Mouse (Mus musculus): ENCODE data around the gene Foxd3.
"Not testable (repeated sequence)": the region's sequence is repeated elsewhere in the genome, so short reads cannot be mapped to it uniquely, and the experiment has no call there.

The Foxd3 gene

GRCm38 (mm10) chr4:99655937-99656604 lies at the start of gene Foxd3:
Gene Foxd3 (plus strand): TSS chr4:99656299.
- no peak for DNase-seq (ENCODE audit: low read depth)

GRCm38 (mm10) chr4:99612156-99612555 lies 43.9 kb upstream of the Foxd3 start:
- DNase-seq (ENCODE audit: low read depth): no peak

DNA sequence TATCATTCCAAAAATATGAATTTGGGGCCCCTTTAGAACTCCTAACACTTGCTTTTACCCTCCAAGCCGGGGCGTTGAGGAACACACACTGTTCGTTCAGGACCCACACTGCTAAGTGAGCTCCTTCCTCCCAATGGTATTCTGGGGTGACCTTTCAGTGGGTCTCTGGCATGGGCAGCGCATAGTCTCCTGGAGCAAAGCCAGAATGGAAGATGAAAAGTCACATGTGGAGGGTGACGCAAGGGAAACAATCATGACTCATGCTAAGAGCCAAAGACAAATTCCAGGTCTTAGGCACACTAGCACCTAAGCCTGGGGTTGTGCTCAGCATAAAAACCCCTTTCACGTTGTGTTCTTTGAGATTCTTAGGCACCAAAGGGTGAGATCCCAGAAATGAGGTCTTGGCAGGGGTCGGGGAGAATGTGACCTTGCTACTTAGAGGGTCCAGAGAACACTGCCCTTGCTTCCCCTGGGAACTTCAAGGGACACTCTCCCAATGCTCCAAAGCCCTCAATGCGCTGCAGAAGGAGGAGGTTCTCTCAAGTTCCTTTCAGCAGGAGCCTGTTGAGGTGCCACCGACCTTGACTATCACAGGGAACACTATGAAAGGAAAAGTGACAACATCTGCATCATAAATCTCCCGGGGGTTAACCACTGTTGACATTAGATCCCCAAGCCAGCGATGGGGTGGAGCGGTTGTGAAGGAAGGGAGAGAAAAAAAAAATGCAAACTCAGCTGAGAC lies 43.3 kb upstream of the Foxd3 start:
- DNase-seq (ENCODE audit: low read depth): no peak

- no peak for DNase-seq (ENCODE audit: low read depth)
Measured at GRCm38 (mm10) chr4:99626047-99626844, 29.9 kb upstream of the Foxd3 start.

DNA sequence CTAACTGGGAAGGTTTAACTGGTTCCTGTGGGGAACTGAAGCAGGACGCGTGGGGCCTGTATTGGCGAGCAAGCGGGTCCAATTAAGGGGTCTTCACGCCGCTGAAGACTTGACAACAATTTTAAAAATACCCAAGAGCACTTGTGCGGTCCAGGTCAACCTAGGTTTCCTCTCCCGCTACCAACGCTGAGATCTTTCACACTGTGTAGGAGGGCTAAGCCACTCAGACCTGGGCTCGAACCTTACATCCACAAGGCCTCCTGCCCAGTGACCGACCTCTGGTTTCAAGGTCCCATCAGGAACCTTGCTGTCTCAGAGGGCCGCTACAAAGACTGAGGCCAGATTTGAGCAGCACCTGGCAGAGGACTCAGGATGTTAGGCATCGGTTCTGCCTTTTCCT lies 29.0 kb upstream of the Foxd3 start:
- no peak for DNase-seq (ENCODE audit: low read depth)

- no peak for DNase-seq (ENCODE audit: low read depth)
Measured at GRCm38 (mm10) chr4:99636038-99636437, 20.1 kb upstream of the Foxd3 start.

GRCm38 (mm10) chr4:99636711-99637110 lies 19.4 kb upstream of the Foxd3 start:
- DNase-seq (ENCODE audit: low read depth): no peak

- DNase-seq (ENCODE audit: low read depth): not testable (repeated sequence)
Measured at GRCm38 (mm10) chr4:99640619-99641018, 15.5 kb upstream of the Foxd3 start.

DNA sequence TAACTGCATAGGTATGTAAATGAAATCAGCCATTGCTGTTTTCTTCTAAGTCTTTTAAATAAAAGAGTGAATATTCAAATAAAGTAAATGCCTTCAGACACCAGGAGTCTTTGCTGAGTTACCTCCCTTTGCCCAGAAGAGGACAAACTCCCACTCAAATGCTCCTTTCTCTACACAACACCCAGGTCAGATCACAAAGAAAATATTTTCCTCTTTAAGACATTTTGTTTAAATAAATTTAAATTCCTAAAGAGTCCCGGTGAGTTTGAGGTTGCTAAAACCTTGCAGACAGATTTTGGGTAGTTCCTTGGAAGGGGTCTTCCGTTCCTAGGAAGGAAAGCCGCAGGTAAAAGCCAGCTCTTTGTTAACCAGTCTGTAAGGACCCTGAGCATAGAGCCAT lies 14.2 kb upstream of the Foxd3 start:
- no peak for DNase-seq (ENCODE audit: low read depth)

DNA sequence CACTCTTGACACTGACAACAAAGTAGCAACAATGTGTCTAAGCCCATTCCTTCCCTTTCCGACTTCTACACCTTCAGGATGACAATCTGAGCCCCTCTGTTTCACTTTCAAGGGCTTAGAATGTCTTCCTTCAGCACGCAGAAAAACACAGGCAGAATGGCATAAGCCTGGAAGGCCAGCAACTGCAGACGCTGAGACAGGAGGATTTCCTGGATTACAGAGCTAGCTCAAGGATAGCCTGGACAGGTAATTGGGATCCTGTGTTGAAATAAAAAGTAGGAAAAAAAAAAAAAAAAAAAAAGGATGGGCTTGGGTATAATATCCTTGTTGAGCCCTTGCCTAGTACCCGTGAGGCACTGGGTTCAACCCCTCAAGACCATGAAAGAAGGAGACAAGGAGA lies 10.5 kb upstream of the Foxd3 start:
- DNase-seq (ENCODE audit: low read depth): no peak

DNA sequence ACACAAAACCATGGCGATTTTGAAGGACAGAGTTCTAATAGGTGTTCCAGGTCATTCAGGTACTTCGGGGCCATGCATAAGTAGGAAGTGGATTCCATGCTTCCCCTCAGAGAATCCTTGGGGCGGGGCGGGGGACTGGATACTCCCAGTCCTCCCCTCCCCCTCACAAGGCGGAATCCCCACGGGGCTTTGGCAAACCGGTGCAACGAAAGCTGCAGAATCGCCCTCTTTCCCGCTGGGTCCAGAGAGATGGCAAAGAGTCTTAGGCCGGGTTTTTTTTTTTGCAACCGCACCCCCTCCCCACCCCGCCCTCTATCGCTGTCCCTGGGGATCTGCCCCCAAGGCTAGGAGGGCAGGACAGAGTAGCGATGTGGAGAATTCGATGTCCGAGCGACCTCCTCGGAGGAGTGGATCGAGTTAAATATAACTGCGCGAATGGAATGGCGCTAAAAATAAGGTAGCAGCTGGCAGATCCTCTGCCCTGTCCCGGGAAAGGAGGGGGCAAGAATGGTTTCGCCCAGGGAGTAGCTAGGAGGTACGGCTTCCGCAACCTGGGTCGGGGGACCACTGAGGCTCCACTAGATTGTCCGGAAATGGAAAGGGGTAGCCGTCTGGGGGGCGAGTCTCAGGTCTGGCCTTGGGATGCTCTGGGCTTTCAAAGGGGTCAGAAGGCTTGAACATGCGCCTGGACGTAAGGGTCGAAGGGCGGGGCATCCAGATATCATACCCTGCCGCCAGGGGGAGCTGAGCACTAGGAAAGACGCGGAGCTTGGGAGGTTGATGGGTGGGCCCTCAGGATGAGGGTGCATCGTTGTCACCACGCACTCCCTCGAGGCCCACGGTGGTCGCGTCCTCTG lies 5.8 kb upstream of the Foxd3 start:
- no peak for DNase-seq (ENCODE audit: low read depth)

- no peak for DNase-seq (ENCODE audit: low read depth)
Measured at GRCm38 (mm10) chr4:99650945-99651690, 5.0 kb upstream of the Foxd3 start.

DNA sequence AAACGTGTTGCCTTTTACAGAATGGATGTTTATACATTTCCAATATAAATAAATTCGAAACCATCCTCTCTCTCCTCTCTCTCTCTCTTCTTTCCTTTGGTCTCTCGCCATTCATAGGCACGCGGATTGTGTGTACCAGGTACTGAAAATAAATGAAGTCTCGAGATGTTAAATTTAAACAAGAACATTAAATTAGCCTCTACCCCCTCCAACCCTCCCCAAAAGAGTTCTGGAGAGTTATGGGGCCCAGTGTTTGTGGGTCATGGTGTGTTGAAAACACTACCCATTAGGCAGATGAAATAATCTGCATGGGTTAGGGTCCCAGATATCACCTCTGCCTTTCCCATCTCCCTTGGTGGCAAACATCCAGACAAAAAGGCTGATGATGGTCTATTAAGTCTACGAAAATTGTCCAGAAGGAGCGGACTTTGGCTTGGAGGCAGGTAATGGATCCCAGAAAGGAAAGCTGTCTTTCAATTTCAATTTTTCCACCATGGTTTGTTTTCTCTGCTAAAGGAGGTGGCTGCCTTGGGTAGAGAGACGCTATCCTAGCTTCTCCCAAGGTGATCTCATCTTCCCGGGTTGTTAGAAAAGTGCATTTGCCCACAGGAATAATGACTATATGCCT lies 4.2 kb upstream of the Foxd3 start:
- DNase-seq (ENCODE audit: low read depth): no peak

GRCm38 (mm10) chr4:99652576-99653210 lies 3.4 kb upstream of the Foxd3 start:
- no peak for DNase-seq (ENCODE audit: low read depth)

DNA sequence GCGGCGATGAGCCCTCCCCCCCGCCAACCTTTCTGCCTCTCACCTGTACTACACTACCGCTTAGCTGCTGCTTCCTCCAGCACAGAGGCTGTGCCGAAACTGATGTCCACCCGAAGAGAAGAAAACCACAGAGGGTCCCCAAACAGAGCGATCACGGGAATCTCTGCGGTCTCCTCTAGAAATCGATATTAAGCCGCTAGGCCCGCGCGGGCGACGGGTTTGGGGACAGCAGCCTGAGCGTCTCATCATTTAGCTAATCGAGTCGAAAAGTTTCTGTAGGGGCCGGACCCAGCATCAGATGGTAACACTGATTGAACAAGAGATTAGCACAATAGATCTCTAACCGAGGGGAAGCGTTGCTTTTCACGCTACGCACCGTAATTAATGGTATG lies 2.9 kb upstream of the Foxd3 start:
- DNase-seq (ENCODE audit: low read depth): no peak

GRCm38 (mm10) chr4:99653608-99654221 lies 2.4 kb upstream of the Foxd3 start:
- no peak for DNase-seq (ENCODE audit: low read depth)

DNA sequence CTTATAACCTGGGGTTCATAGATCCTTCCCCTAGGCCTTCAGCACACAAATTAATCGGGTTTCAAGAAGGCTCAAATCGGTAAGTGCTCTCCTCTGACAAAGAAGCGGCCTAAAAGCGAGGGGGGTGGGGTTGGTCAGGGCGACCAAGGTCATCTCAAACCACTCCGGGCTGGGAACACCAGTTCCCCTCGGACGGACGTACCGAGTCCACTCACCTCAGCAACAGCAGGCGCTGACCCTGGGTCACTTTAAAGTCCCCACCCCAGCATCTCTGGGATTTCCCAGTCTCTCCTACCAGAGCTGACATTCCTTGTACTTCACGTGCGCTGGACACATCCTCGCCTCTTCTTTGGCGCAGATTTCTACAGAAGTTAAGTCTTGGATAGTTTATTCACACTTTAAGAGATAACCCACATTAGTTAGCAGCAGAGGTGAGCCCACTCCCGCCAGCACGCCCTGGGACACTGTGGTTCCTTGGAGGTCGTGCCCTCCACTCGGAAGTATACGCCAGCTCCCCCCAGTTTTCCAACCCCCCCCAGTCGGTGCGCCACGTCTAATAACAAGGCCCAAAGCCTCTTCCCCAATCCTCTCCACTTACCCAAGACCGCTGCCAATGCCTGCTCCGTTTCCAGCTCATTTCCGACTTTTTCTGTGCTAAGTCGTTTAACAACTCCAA lies 1.3 kb upstream of the Foxd3 start:
- no peak for DNase-seq (ENCODE audit: low read depth)

- no peak for DNase-seq (ENCODE audit: low read depth)
Measured at GRCm38 (mm10) chr4:99656605-99657429, 718 bp downstream of the Foxd3 start.
